Mouse (Mus musculus): ENCODE results near the gene Gpc2.

DNA sequence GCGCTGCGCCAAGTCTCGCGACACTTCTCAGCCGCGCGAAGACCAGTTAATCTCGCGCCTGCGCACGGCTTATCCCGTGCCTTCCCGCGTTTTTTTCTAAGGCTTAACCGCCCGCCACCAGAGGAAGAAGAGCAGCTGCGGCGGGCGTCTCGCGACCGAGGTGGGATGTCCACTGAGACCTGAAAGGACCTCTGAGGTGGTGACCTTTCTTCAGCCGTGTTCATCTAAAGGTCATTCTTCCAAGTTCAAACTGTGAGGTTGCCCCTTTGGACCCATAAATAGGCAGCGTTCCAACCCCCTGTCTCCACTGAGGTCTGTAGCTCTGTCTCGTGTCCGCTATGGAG, 592 bp upstream of the Gpc2 start:
- TF ChIP-seq GATA1 (IDR thresholded peaks at IDR 0.05; ENCODE audit: borderline replicate concordance, low read length) = no peak
- no peak for TF ChIP-seq FLI1 (IDR thresholded peaks at IDR 0.05; ENCODE audit: low read length)
